Mouse (Mus musculus) intestine, postnatal 0 days (tissue): Measurements from ENCODE around the gene Abcc4. TPM values are rescaled to one million over a fixed set of nuclear protein-coding genes. Genes with fewer than 3 reads are reported as not detected.
A peak's percentile ranks its signal among the peaks of the same experiment; 100 is the strongest.

Source experiments
- ATAC-seq: fragments of 200-750 bp; cut with Nextera tagmentation; 2 replicates; pipeline ENCODE4 v1.8.0; 2017; ENCODE audit warnings: mild to moderate bottlenecking, moderate TSS enrichment, moderate library complexity
- H3K27ac ChIP-seq: fragments of 300-500 bp; sonication (generic); 2 replicates; pipeline ENCODE4 v1.5.1; 2014; ENCODE audit warnings: mild to moderate bottlenecking, low read depth, low read length, moderate library complexity
- H3K27me3 ChIP-seq: fragments of 300-500 bp; sonication (generic); replicated peaks from 2 replicates; pipeline ENCODE4 v1.6.1; 2014; ENCODE audit warnings: low read length, mixed read lengths; ENCODE audit not compliant: control insufficient read depth, insufficient read depth
- H3K36me3 ChIP-seq: fragments of 300-500 bp; sonication (generic); 2 replicates; pipeline ENCODE4 v1.6.1; 2014; ENCODE audit warnings: mild to moderate bottlenecking, moderate library complexity; ENCODE audit not compliant: control insufficient read depth, insufficient read depth
- H3K4me1 ChIP-seq: fragments of 300-500 bp; sonication (generic); replicated peaks from 2 replicates; pipeline ENCODE4 v1.6.1; 2014; ENCODE audit warnings: antibody characterized with exemption, low read length, mixed read lengths; ENCODE audit not compliant: control insufficient read depth, insufficient read depth
- H3K4me2 ChIP-seq: fragments of 300-500 bp; sonication (generic); replicated peaks from 2 replicates; pipeline ENCODE4 v1.6.1; 2014; ENCODE audit warnings: low read depth, mild to moderate bottlenecking, moderate library complexity
- H3K4me3 ChIP-seq: fragments of 300-500 bp; sonication (generic); 2 replicates; pipeline ENCODE4 v1.5.1; 2014; ENCODE audit warnings: low read depth, low read length
- H3K9ac ChIP-seq: fragments of 300-500 bp; sonication (generic); 2 replicates; pipeline ENCODE4 v1.6.1; 2014; ENCODE audit warnings: mild to moderate bottlenecking, low read depth, low read length
- H3K9me3 ChIP-seq: fragments of 300-500 bp; sonication (generic); 2 replicates; pipeline ENCODE4 v1.6.1; 2016; ENCODE audit warnings: mixed run types; ENCODE audit not compliant: control insufficient read depth
- CTCF ChIP-seq: sonication (generic); IDR thresholded peaks from 2 replicates; pipeline ENCODE4 v1.5.1; 2016; ENCODE audit warnings: low read depth, mild to moderate bottlenecking, control low read depth, antibody characterized with exemption, moderate library complexity
- WGBS: fragments of 180-500 bp; shearing (Covaris S2); extraction: QIAGEN DNeasy Blood & Tissue Kit; methylation state at CpG from one replicate; pipeline ENCODE4 v1.1.7; 2014; 5-methylcytosine and 5-hydroxymethylcytosine counted together
- polyA plus RNA-seq: library from polyadenylated mRNA; unstranded; fragments of >200 nt; fragmentation: Nextera tagmentation; extraction: Ambion mirVana; gene quantifications from 2 replicates; pipeline ENCODE4 v1.2.1, GENCODE M21; 2015

Gene Abcc4
- polyA plus RNA-seq, 1 experiment from 2014 or later = 1.4 TPM

DNA sequence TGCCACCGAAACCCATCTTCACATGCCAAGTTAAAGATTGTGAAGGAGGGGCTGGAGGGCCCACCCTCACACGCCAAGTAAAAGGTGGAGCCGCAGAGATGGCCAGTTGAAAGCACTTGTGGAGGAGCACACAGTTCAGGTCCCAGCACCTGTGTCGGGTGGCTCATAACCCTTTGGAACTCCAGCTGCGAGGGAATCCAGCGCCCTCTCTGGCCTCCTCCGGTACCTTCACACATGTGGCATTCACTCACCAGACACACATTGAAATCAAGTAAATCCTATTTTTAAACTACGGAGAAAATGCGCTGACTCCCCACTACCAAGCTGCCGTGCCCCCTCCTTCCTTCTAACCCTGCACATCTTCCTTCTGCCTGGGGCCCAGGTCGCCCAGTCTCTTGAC is 95.2 kb downstream of the Abcc4 start:
- Histone ChIP-seq H3K4me3 (no peak overlapping the region), H3K27ac (no peak overlapping the region), H3K9me3 (no peaks in the 10 kb centered on the region), H3K9ac (no peak overlapping the region), H3K36me3 (no peaks in the 10 kb centered on the region), H3K4me1 (no peaks in the 10 kb centered on the region), H3K27me3 (no peaks in the 10 kb centered on the region), H3K4me2 (no peak overlapping the region)
- no peak for ATAC-seq
- WGBS = 97% methylated on average over 11 of the region's 11 CpGs
- no peak for TF ChIP-seq CTCF

GRCm38 (mm10) chr14:118608816-118609465 is 97.1 kb downstream of the Abcc4 start:
- H3K4me3 ChIP-seq = no peak overlapping the region
- H3K36me3 ChIP-seq = no peaks in the 10 kb centered on the region
- WGBS = 78% methylated on average over 16 of the region's 16 CpGs
- TF ChIP-seq CTCF = no peak
- ATAC-seq = no peak
- H3K4me2 ChIP-seq = no peak overlapping the region
- no peaks in the 10 kb centered on the region for H3K27me3 ChIP-seq
- no peak overlapping the region for H3K27ac ChIP-seq
- H3K4me1 ChIP-seq = no peaks in the 10 kb centered on the region
- no peak overlapping the region for H3K9ac ChIP-seq
- no peaks in the 10 kb centered on the region for H3K9me3 ChIP-seq

GRCm38 (mm10) chr14:118608317-118608716 is 97.7 kb downstream of the Abcc4 start:
- Histone ChIP-seq H3K4me1 (no peaks in the 10 kb centered on the region), H3K27ac (no peak overlapping the region), H3K9me3 (no peaks in the 10 kb centered on the region), H3K9ac (no peak overlapping the region), H3K4me3 (no peak overlapping the region), H3K4me2 (no peak overlapping the region), H3K27me3 (no peaks in the 10 kb centered on the region), H3K36me3 (no peaks in the 10 kb centered on the region)
- TF ChIP-seq CTCF = no peak
- WGBS = 87% methylated on average over 7 of the region's 7 CpGs
- no peak for ATAC-seq

GRCm38 (mm10) chr14:118606476-118606875 is 99.5 kb downstream of the Abcc4 start:
- Histone ChIP-seq H3K9ac (no peak overlapping the region), H3K4me3 (no peak overlapping the region), H3K4me2 (no peak overlapping the region), H3K27ac (no peak overlapping the region), H3K4me1 (no peaks in the 10 kb centered on the region), H3K36me3 (no peaks in the 10 kb centered on the region), H3K9me3 (no peaks in the 10 kb centered on the region), H3K27me3 (no peaks in the 10 kb centered on the region)
- no peak for ATAC-seq
- TF ChIP-seq CTCF = no peak
- WGBS = 81% methylated on average over 9 of the region's 9 CpGs

- Histone ChIP-seq H3K36me3 (no peaks in the 10 kb centered on the region), H3K4me3 (no peak overlapping the region), H3K9ac (no peak overlapping the region), H3K27ac (no peak overlapping the region), H3K4me1 (no peaks in the 10 kb centered on the region), H3K4me2 (no peak overlapping the region), H3K27me3 (no peaks in the 10 kb centered on the region), H3K9me3 (no peaks in the 10 kb centered on the region)
- no peak for ATAC-seq
- peak; percentile 54 for TF ChIP-seq CTCF
- 98% methylated on average over 2 of the region's 2 CpGs for WGBS
Measured at GRCm38 (mm10) chr14:118604903-118605302, 101.1 kb downstream of the Abcc4 start.

DNA sequence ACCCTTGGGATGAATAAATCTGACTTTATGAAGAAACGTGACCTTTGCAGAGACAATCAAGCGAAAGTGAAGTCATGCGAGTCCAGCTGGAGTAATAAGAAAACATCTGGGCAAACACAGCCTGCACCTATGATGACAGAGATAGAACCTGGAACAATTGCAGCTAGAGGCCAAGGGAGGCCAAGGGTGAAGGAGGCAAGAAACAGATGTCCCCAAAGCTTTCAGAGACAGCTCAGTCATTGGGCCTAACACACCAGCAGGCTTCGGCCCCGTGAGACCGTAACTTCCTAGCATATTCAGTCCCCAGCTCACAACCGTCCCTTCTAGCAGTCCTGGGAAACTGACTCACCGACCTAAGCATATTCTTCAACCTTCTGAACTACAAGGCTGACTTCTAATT is 104.0 kb downstream of the Abcc4 start:
- Histone ChIP-seq H3K9me3 (no peaks in the 10 kb centered on the region), H3K27me3 (no peaks in the 10 kb centered on the region), H3K9ac (no peak overlapping the region), H3K36me3 (no peaks in the 10 kb centered on the region), H3K27ac (no peak overlapping the region), H3K4me2 (no peak overlapping the region), H3K4me3 (no peak overlapping the region), H3K4me1 (no peaks in the 10 kb centered on the region)
- WGBS = 74% methylated on average over 8 of the region's 8 CpGs
- TF ChIP-seq CTCF = no peak
- ATAC-seq = no peak

- ATAC-seq = no peak
- no peak overlapping the region for H3K4me3 ChIP-seq
- H3K4me2 ChIP-seq = no peak overlapping the region
- no peaks in the 10 kb centered on the region for H3K27me3 ChIP-seq
- H3K9me3 ChIP-seq = no peaks in the 10 kb centered on the region
- WGBS = 80% methylated on average over 6 of the region's 6 CpGs
- TF ChIP-seq CTCF = no peak
- H3K27ac ChIP-seq = no peak overlapping the region
- no peak overlapping the region for H3K9ac ChIP-seq
- no peaks in the 10 kb centered on the region for H3K4me1 ChIP-seq
- no peaks in the 10 kb centered on the region for H3K36me3 ChIP-seq
Measured at GRCm38 (mm10) chr14:118600746-118601145, 105.3 kb downstream of the Abcc4 start.
